Mouse (Mus musculus): ENCODE results near the gene Ptpre. TPM values are rescaled to one million over a fixed set of nuclear protein-coding genes. Genes with fewer than 3 reads are reported as not detected.
A peak's percentile ranks its signal among the peaks of the same experiment; 100 is the strongest.

The Ptpre gene
- polyA plus RNA-seq, 1 experiment from 2014 or later = 4.7 TPM

- WGBS = 97% methylated on average over 1 of the region's 1 CpGs
- Histone ChIP-seq H3K4me2 (replicated peaks; ENCODE audit: low read depth) (no peak overlapping the region), H3K36me3 (ENCODE audit: control insufficient read depth, insufficient read depth) (peaks cover 10% of the 10 kb centered on the region; the same call in 1 of the 2 replicates), H3K4me3 (ENCODE audit: low read depth, low read length) (no peak overlapping the region), H3K27ac (ENCODE audit: low read depth, low read length) (no peak overlapping the region), H3K4me1 (replicated peaks; ENCODE audit: control insufficient read depth, insufficient read depth, low read length) (no peaks in the 10 kb centered on the region), H3K27me3 (replicated peaks; ENCODE audit: control insufficient read depth, insufficient read depth, low read length) (no peaks in the 10 kb centered on the region), H3K9me3 (ENCODE audit: control insufficient read depth) (no peaks in the 10 kb centered on the region), H3K9ac (ENCODE audit: low read depth, low read length) (no peak overlapping the region)
- no peak for ATAC-seq
- TF ChIP-seq CTCF (IDR thresholded peaks at IDR 0.05; ENCODE audit: low read depth) = no peak
Measured at GRCm38 (mm10) chr7:135649306-135649705, 112.0 kb downstream of the Ptpre start.

GRCm38 (mm10) chr7:135650061-135650460, 112.8 kb downstream of the Ptpre start:
- TF ChIP-seq CTCF (IDR thresholded peaks at IDR 0.05; ENCODE audit: low read depth) = no peak
- no peaks in the 10 kb centered on the region for H3K4me1 ChIP-seq (replicated peaks; ENCODE audit: control insufficient read depth, insufficient read depth, low read length)
- 80% methylated on average over 5 of the region's 5 CpGs for WGBS

GRCm38 (mm10) chr7:135651831-135652511, 114.7 kb downstream of the Ptpre start:
- no peak overlapping the region for H3K27ac ChIP-seq (ENCODE audit: low read depth, low read length)

More at GRCm38 (mm10) chr7:135650061-135650460, 112.8 kb downstream of the Ptpre start:
- Histone ChIP-seq H3K9ac (ENCODE audit: low read depth, low read length) (no peak overlapping the region), H3K4me3 (ENCODE audit: low read depth, low read length) (no peak overlapping the region), H3K4me2 (replicated peaks; ENCODE audit: low read depth) (no peak overlapping the region), H3K36me3 (ENCODE audit: control insufficient read depth, insufficient read depth) (peaks cover 11% of the 10 kb centered on the region; the same call in 1 of the 2 replicates), H3K27me3 (replicated peaks; ENCODE audit: control insufficient read depth, insufficient read depth, low read length) (no peaks in the 10 kb centered on the region), H3K27ac (ENCODE audit: low read depth, low read length) (no peak overlapping the region), H3K9me3 (ENCODE audit: control insufficient read depth) (no peaks in the 10 kb centered on the region)
- no peak for ATAC-seq

GRCm38 (mm10) chr7:135652781-135653180, 115.5 kb downstream of the Ptpre start:
- no peak for TF ChIP-seq CTCF (IDR thresholded peaks at IDR 0.05; ENCODE audit: low read depth)
- no peak overlapping the region for H3K9ac ChIP-seq (ENCODE audit: low read depth, low read length)
- H3K27me3 ChIP-seq (replicated peaks; ENCODE audit: control insufficient read depth, insufficient read depth, low read length) = no peaks in the 10 kb centered on the region
- H3K27ac ChIP-seq (ENCODE audit: low read depth, low read length) = no peak overlapping the region
- no peaks in the 10 kb centered on the region for H3K4me1 ChIP-seq (replicated peaks; ENCODE audit: control insufficient read depth, insufficient read depth, low read length)
- H3K4me2 ChIP-seq (replicated peaks; ENCODE audit: low read depth) = peak overlapping the region; percentile 10; the same call in 1 of the 2 replicates
- ATAC-seq = no peak
- WGBS = 76% methylated on average over 11 of the region's 11 CpGs
- H3K4me3 ChIP-seq (ENCODE audit: low read depth, low read length) = no peak overlapping the region
- no peaks in the 10 kb centered on the region for H3K9me3 ChIP-seq (ENCODE audit: control insufficient read depth)
- H3K36me3 ChIP-seq (ENCODE audit: control insufficient read depth, insufficient read depth) = peaks cover 11% of the 10 kb centered on the region; the same call in 1 of the 2 replicates

More at GRCm38 (mm10) chr7:135651831-135652511, 114.7 kb downstream of the Ptpre start:
- Histone ChIP-seq H3K4me1 (replicated peaks; ENCODE audit: control insufficient read depth, insufficient read depth, low read length) (no peaks in the 10 kb centered on the region), H3K27me3 (replicated peaks; ENCODE audit: control insufficient read depth, insufficient read depth, low read length) (no peaks in the 10 kb centered on the region), H3K36me3 (ENCODE audit: control insufficient read depth, insufficient read depth) (peaks cover 11% of the 10 kb centered on the region; the same call in 1 of the 2 replicates), H3K4me2 (replicated peaks; ENCODE audit: low read depth) (peak overlapping the region; percentile 51), H3K9ac (ENCODE audit: low read depth, low read length) (no peak overlapping the region), H3K4me3 (ENCODE audit: low read depth, low read length) (peak overlapping the region; percentile 18; the same call in 1 of the 2 replicates), H3K9me3 (ENCODE audit: control insufficient read depth) (no peaks in the 10 kb centered on the region)
- TF ChIP-seq CTCF (IDR thresholded peaks at IDR 0.05; ENCODE audit: low read depth) = no peak
- WGBS = 43% methylated on average over 18 of the region's 18 CpGs
- ATAC-seq = no peak; the same call in 1 of the 2 replicates

- 85% methylated on average over 7 of the region's 7 CpGs for WGBS
- no peak for ATAC-seq
- H3K9ac ChIP-seq (ENCODE audit: low read depth, low read length) = no peak overlapping the region
- H3K4me2 ChIP-seq (replicated peaks; ENCODE audit: low read depth) = no peak overlapping the region
- H3K4me3 ChIP-seq (ENCODE audit: low read depth, low read length) = no peak overlapping the region
- H3K27me3 ChIP-seq (replicated peaks; ENCODE audit: control insufficient read depth, insufficient read depth, low read length) = no peaks in the 10 kb centered on the region
- no peak for TF ChIP-seq CTCF (IDR thresholded peaks at IDR 0.05; ENCODE audit: low read depth)
- no peaks in the 10 kb centered on the region for H3K9me3 ChIP-seq (ENCODE audit: control insufficient read depth)
- peaks cover 11% of the 10 kb centered on the region; the same call in 1 of the 2 replicates for H3K36me3 ChIP-seq (ENCODE audit: control insufficient read depth, insufficient read depth)
- H3K4me1 ChIP-seq (replicated peaks; ENCODE audit: control insufficient read depth, insufficient read depth, low read length) = no peaks in the 10 kb centered on the region
- no peak overlapping the region for H3K27ac ChIP-seq (ENCODE audit: low read depth, low read length)
Measured at GRCm38 (mm10) chr7:135653601-135654000, 116.3 kb downstream of the Ptpre start.

GRCm38 (mm10) chr7:135654288-135654687, 117.0 kb downstream of the Ptpre start:
- Histone ChIP-seq H3K4me3 (ENCODE audit: low read depth, low read length) (no peak overlapping the region), H3K27me3 (replicated peaks; ENCODE audit: control insufficient read depth, insufficient read depth, low read length) (no peaks in the 10 kb centered on the region), H3K36me3 (ENCODE audit: control insufficient read depth, insufficient read depth) (peaks cover 11% of the 10 kb centered on the region; the same call in 1 of the 2 replicates), H3K27ac (ENCODE audit: low read depth, low read length) (no peak overlapping the region), H3K9me3 (ENCODE audit: control insufficient read depth) (no peaks in the 10 kb centered on the region), H3K4me1 (replicated peaks; ENCODE audit: control insufficient read depth, insufficient read depth, low read length) (no peaks in the 10 kb centered on the region), H3K9ac (ENCODE audit: low read depth, low read length) (no peak overlapping the region), H3K4me2 (replicated peaks; ENCODE audit: low read depth) (no peak overlapping the region)
- WGBS = 86% methylated on average over 6 of the region's 6 CpGs
- TF ChIP-seq CTCF (IDR thresholded peaks at IDR 0.05; ENCODE audit: low read depth) = no peak
- ATAC-seq = no peak

All from intestine, postnatal 0 days (tissue).